Mouse (Mus musculus) G1E (cell line): ENCODE measurements around the gene Tubb4b. TPM values are rescaled to one million over a fixed set of nuclear protein-coding genes. Genes with fewer than 3 reads are reported as not detected.

Experiments used
- ATAC-seq: 2 replicates; pipeline ENCODE4 v1.8.0; 2016; ENCODE audit warnings: mild to moderate bottlenecking; ENCODE audit not compliant: insufficient number of reproducible peaks, poor library complexity, low FRiP score, severe bottlenecking; ENCODE audit errors: extremely low read depth
- DNase-seq: peaks from one replicate; pipeline ENCODE4 v3.0.0; 2012; ENCODE audit warnings: low spot score
- H3K27me3 ChIP-seq: 2 replicates; pipeline ENCODE4 v1.6.1; 2012; ENCODE audit warnings: mild to moderate bottlenecking, low read length, inconsistent platforms; ENCODE audit not compliant: insufficient read depth
- H3K36me3 ChIP-seq: replicated peaks from 2 replicates; pipeline ENCODE3; 2012; ENCODE audit warnings: mild to moderate bottlenecking, inconsistent platforms
- H3K4me1 ChIP-seq: 2 replicates; pipeline ENCODE4 v1.6.1; 2012; ENCODE audit warnings: low read depth, low read length, inconsistent platforms, mixed read lengths; ENCODE audit not compliant: insufficient read depth
- H3K4me3 ChIP-seq: 2 replicates; pipeline ENCODE4 v1.5.1; 2012; ENCODE audit warnings: low read depth, mild to moderate bottlenecking, inconsistent platforms, low read length, moderate library complexity, mixed read lengths
- H3K9me3 ChIP-seq: replicated peaks from 2 replicates; pipeline ENCODE4 v1.6.1; 2012; ENCODE audit warnings: inconsistent platforms
- CTCF ChIP-seq: IDR thresholded peaks from 2 replicates; pipeline ENCODE4 v1.5.1; 2012; ENCODE audit warnings: low read depth, low read length, inconsistent platforms, mixed read lengths
- GATA1 ChIP-seq: IDR thresholded peaks from 2 replicates; pipeline ENCODE4 v1.6.1; 2012; ENCODE audit warnings: borderline replicate concordance, low read length, inconsistent platforms, mixed read lengths
- GATA2 ChIP-seq: IDR thresholded peaks from 2 replicates; pipeline ENCODE4 v1.6.1; 2012; ENCODE audit warnings: low read depth, low read length, inconsistent platforms, borderline replicate concordance
- POLR2AphosphoS5 ChIP-seq: IDR thresholded peaks from 2 replicates; pipeline ENCODE4 v1.6.1; 2012; ENCODE audit warnings: low read depth, low read length, inconsistent platforms; ENCODE audit not compliant: insufficient replicate concordance
- TAL1 ChIP-seq: conservative IDR thresholded peaks from 2 replicates; pipeline ENCODE4 v1.6.1; 2012; ENCODE audit warnings: low read depth, low read length, inconsistent platforms, mixed read lengths
- polyA plus RNA-seq: library from polyadenylated mRNA; stranded (reverse); fragments of >175 nt; gene quantifications from 2 replicates; pipeline ENCODE4 v1.2.3, GENCODE M21; 2012
- total RNA-seq, 2 experiments: library from RNA; stranded (forward) in 1 of 2; stranded (reverse) in 1 of 2; fragments of 200-1000 nt in 1 of 2; fragments of >200 nt in 1 of 2; fragmentation: Nextera tagmentation in 1 of 2; gene quantifications; 2 replicates each; pipeline ENCODE4 v1.2.3; 2014 to 2017

Tubb4b gene
- total and polyA plus RNA-seq, 3 experiments: 427 to 799 (median 639) TPM

- H3K36me3 ChIP-seq: peaks cover 83% of the 10 kb centered on the region
- no peak overlapping the region for H3K4me3 ChIP-seq
- ATAC-seq: no peak
- TF ChIP-seq GATA1 (no peak), CTCF (no peak), TAL1 (no peak), GATA2 (no peak), POLR2AphosphoS5 (no peak)
- H3K4me1 ChIP-seq: peaks cover 59% of the 10 kb centered on the region
- H3K9me3 ChIP-seq: no peaks in the 10 kb centered on the region
- H3K27me3 ChIP-seq: no peaks in the 10 kb centered on the region
- no peak for DNase-seq
Observed at GRCm38 (mm10) chr2:25197946-25198345, 26.6 kb downstream of the Tubb4b start.

GRCm38 (mm10) chr2:25197191-25197590, 27.3 kb downstream of the Tubb4b start:
- TF ChIP-seq CTCF (no peak), GATA1 (no peak)
- peaks cover 61% of the 10 kb centered on the region for H3K4me1 ChIP-seq
- H3K9me3 ChIP-seq: no peaks in the 10 kb centered on the region
- H3K36me3 ChIP-seq: peaks cover 77% of the 10 kb centered on the region
- no peaks in the 10 kb centered on the region for H3K27me3 ChIP-seq
- peak overlapping the region; percentile 73; the same call in 1 of the 2 replicates for H3K4me3 ChIP-seq
- ATAC-seq (no peak), DNase-seq (no peak)

GRCm38 (mm10) chr2:25196172-25196954, 28.1 kb downstream of the Tubb4b start, which contains the start of gene Tor4a:
Gene Tor4a, minus strand, starts transcription at chr2:25196886.
- Histone ChIP-seq H3K36me3 (peaks cover 72% of the 10 kb centered on the region), H3K9me3 (no peaks in the 10 kb centered on the region), H3K27me3 (no peaks in the 10 kb centered on the region), H3K4me1 (peaks cover 61% of the 10 kb centered on the region), H3K4me3 (peak within 1 kb of the TSS; percentile 73)
- ATAC-seq: peak; percentile 74
- TF ChIP-seq GATA2 (no peak), CTCF (no peak), POLR2AphosphoS5 (no peak), TAL1 (no peak), GATA1 (no peak)
- peak; percentile 92 for DNase-seq

- H3K4me1 ChIP-seq: peaks cover 59% of the 10 kb centered on the region
- ATAC-seq: peak; percentile 41
Observed at GRCm38 (mm10) chr2:25195211-25196156, 29.0 kb downstream of the Tubb4b start.

GRCm38 (mm10) chr2:25194486-25195171, 29.9 kb downstream of the Tubb4b start:
- H3K4me3 ChIP-seq: peak overlapping the region; percentile 73; the same call in 1 of the 2 replicates
- H3K9me3 ChIP-seq: no peaks in the 10 kb centered on the region
- peaks cover 57% of the 10 kb centered on the region for H3K36me3 ChIP-seq
- peaks cover 55% of the 10 kb centered on the region for H3K4me1 ChIP-seq
- ATAC-seq: no peak
- H3K27me3 ChIP-seq: peaks cover 2% of the 10 kb centered on the region
- TF ChIP-seq TAL1 (no peak), POLR2AphosphoS5 (no peak), GATA1 (no peak), CTCF (no peak), GATA2 (no peak)
- DNase-seq: no peak

More at GRCm38 (mm10) chr2:25195211-25196156, 29.0 kb downstream of the Tubb4b start:
- Histone ChIP-seq H3K27me3 (peaks cover 2% of the 10 kb centered on the region), H3K36me3 (peaks cover 66% of the 10 kb centered on the region), H3K4me3 (peak overlapping the region; percentile 73), H3K9me3 (no peaks in the 10 kb centered on the region)
- peak; percentile 76 for DNase-seq
- TF ChIP-seq GATA1 (no peak), GATA2 (no peak), POLR2AphosphoS5 (no peak), CTCF (no peak), TAL1 (no peak)

- Histone ChIP-seq H3K4me3 (peak overlapping the region; percentile 73; the same call in 1 of the 2 replicates), H3K36me3 (peaks cover 51% of the 10 kb centered on the region), H3K4me1 (peaks cover 53% of the 10 kb centered on the region), H3K9me3 (no peaks in the 10 kb centered on the region), H3K27me3 (peaks cover 2% of the 10 kb centered on the region)
- ATAC-seq (no peak), DNase-seq (no peak)
- no peak for TF ChIP-seq GATA2
Observed at GRCm38 (mm10) chr2:25194006-25194405, 30.5 kb downstream of the Tubb4b start.
